Mouse (Mus musculus) testis, adult 2 months (tissue): ENCODE measurements at regions not wholly inside any gene's neighbourhood (a gene's known extent, or its start where the extent isn't known, plus 50 kb on each side); places are given as distances from the start of the nearest gene placed in this dataset.

ENCODE experiments used
- CTCF ChIP-seq: fragments of 200-500 bp; IDR thresholded peaks from 2 replicates; pipeline ENCODE4 v1.5.1; 2012; ENCODE audit warnings: low read depth, mild to moderate bottlenecking, inconsistent platforms, low read length, moderate library complexity; ENCODE audit not compliant: control insufficient read depth, insufficient read depth, insufficient replicate concordance
- POLR2A ChIP-seq: fragments of 200-500 bp; IDR thresholded peaks from 2 replicates; pipeline ENCODE4 v1.6.1; 2012; ENCODE audit warnings: low read depth, mild to moderate bottlenecking, inconsistent platforms, low read length, moderate library complexity; ENCODE audit not compliant: control insufficient read depth

- TF ChIP-seq CTCF (no peak), POLR2A (no peak)
Measured at GRCm38 (mm10) chr11:63508727-63509126, 379.9 kb downstream of the Pmp22 start.
